Mouse (Mus musculus): ENCODE measurements around the gene Abhd6. TPM values are rescaled to one million over a fixed set of nuclear protein-coding genes. Genes with fewer than 3 reads are reported as not detected.

The Abhd6 gene
- polyA plus RNA-seq, 1 experiment from 2014 or later: 26.9 TPM

- H3K27me3 ChIP-seq: no peaks in the 10 kb centered on the region
- no peak for ATAC-seq
- DNase-seq (ENCODE audit: low read depth, low spot score): no peak
- no peak for TF ChIP-seq CTCF (IDR thresholded peaks at IDR 0.05)
- ChIA-PET POLR2A (interaction anchor here (0.9 kb wide), 1 partner anchor 18 kb away, joined by 5 read pairs; no protein-coding TSS in a partner anchor), CTCF (interaction anchor here (1.3 kb wide), 1 partner anchor 16 kb away, joined by 5 read pairs; no protein-coding TSS in a partner anchor)
- in situ Hi-C loops (cut with MboI; ENCODE audit: low pct_unique_long_range_greater_than_20kb): no loop called here
These were observed 25.4 kb downstream of the Abhd6 start for GRCm38 (mm10) chr14:8028086-8028485.

DNA sequence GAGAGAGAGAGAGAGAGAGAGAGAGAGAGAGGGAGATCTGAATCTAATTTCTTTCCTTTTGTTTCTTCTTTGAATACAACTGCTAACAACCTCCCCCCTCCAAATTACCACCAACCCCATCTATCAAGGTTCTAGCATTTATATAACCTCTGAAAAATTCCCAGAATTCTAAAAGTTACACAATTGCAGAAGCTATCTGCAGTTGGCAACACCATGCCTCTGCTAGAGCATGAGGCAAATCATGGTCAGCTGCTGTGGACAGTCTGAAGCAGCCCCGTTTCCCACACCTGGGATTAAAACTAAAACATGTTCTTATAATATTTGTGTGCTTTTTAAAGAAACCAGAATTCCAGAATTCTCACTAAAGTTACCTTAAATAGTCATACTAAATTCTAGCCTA, 27.1 kb downstream of the Abhd6 start:
- POLR2A ChIA-PET: no interaction called here
- no peak for DNase-seq (ENCODE audit: low read depth, low spot score)
- no peak for ATAC-seq
- no peak for TF ChIP-seq CTCF (IDR thresholded peaks at IDR 0.05)
- in situ Hi-C loops (cut with MboI; ENCODE audit: low pct_unique_long_range_greater_than_20kb): no loop called here
- H3K27me3 ChIP-seq: no peaks in the 10 kb centered on the region
- CTCF ChIA-PET: interaction anchor here (1.1 to 1.4 kb wide), 2 partner anchors 22 to 33 kb away, joined by 3 to 4 read pairs; no protein-coding TSS in a partner anchor

DNA sequence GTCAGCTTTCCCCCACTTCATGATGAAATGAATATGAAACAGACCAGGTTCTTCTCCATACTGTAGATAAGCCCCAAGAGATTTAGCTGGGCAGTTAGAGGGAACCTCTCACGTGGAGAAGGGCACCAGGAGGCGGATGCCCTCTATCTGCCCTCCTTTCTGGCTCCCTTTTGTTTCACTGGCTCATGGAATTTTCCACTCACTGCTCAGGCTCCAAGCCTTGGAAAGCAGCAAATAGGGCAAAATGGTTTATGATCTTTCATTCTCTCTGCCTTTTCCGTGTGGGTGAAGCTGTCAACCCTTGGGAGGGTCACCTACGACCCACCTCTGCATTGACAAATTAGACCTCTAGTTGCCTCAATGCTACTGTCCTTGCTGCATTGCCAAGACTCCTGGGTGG, 27.8 kb downstream of the Abhd6 start:
- no peak for TF ChIP-seq CTCF (IDR thresholded peaks at IDR 0.05)
- DNase-seq (ENCODE audit: low read depth, low spot score) (no peak), ATAC-seq (no peak)
- in situ Hi-C loops (cut with MboI; ENCODE audit: low pct_unique_long_range_greater_than_20kb): no loop called here
- ChIA-PET POLR2A (no interaction called here), CTCF (interaction anchor here (1.4 kb wide), 1 partner anchor 33 kb away, joined by 4 read pairs; no protein-coding TSS in a partner anchor)
- H3K27me3 ChIP-seq: no peaks in the 10 kb centered on the region

DNA sequence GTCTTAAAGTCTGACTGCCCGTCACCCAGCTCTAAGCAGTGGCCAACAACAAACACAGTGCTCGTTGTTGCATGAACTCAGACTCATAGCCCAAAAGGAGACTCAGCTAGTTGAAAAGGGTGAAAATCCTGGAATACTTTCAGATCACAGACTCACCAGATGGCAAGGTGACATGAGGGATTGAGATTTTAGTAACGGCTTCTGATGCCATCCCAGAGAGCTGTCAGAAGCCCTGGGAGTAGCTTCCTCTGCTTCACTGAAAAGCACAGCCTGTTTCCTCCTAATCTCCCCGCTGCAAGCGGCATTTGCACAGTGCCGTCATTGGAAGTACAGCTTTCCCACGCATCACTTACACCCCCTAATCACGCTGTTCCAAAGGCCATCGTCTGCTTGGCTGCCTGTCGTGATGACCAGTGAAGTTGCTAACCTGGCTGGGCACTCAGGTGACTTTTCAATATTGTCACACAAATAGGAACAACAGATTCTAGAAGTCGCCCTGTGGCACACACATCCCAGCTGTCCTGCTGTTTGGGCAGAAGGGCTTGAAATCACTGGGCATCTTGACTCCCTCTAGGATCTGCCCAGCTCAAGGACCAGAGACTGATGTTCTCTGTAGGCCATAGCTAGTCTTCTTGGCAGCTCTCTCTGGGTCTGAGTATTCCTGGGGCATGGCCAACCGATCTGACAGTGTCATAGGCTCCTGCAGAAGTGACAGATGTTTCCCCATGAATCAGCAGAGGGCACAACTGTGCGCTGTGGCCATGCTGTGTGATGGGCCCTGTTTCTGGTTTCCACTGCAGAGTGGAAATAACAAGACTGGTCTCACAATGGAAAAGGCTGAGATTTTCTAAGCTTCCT, 29.6 kb downstream of the Abhd6 start:
- CTCF ChIA-PET: interaction anchor here (1.7 kb wide), 1 partner anchor 35 kb away, joined by 4 read pairs; no protein-coding TSS in a partner anchor
- POLR2A ChIA-PET: no interaction called here
- in situ Hi-C loops (cut with MboI; ENCODE audit: low pct_unique_long_range_greater_than_20kb): no loop called here
- DNase-seq (ENCODE audit: low read depth, low spot score) (no peak), ATAC-seq (no peak)
- TF ChIP-seq CTCF (IDR thresholded peaks at IDR 0.05): no peak
- H3K27me3 ChIP-seq: no peaks in the 10 kb centered on the region

DNA sequence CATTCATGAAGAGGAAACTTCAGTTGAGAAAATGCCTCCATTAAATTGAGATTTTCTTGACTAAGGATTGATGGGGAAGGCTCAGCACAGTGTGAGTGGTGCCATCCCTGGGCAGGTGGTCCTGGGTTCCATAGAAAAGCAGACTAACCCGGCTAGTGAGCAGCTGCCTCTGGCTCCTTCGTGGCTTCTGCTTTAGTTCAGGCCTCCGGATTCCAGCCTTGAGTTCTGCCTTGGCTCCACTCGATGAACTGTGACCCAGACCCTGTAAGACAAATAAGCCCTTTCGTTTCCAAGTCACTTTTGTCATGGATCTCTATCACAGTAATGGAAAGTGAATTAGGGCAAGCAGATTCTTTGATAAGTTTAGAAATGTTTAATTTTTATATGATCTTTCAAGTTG, 31.9 kb downstream of the Abhd6 start:
- ATAC-seq (no peak), DNase-seq (ENCODE audit: low read depth, low spot score) (no peak)
- TF ChIP-seq CTCF (IDR thresholded peaks at IDR 0.05): no peak
- in situ Hi-C loops (cut with MboI; ENCODE audit: low pct_unique_long_range_greater_than_20kb): no loop called here
- H3K27me3 ChIP-seq: no peaks in the 10 kb centered on the region
- POLR2A ChIA-PET: no interaction called here
- CTCF ChIA-PET: no interaction called here

DNA sequence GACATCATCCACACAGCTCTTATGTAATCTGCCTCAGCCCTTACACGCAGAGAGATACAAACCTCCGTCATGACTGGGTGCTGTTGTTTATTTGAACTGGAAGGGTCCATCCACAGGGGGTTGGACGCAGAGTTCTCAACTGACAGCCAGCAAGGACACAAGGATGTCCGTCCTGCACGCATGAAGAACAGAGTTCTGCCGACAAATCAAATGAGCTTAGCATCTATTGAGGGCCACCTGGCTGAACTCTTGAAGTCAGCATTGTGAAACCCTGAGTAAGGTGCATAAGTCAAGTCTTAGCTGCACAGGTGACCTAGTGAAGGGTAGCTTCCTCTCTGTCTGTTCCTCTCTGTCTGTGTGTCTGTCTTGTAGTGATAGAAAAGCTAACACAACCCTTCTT, 33.2 kb downstream of the Abhd6 start:
- ChIA-PET POLR2A (no interaction called here), CTCF (interaction anchor here (0.8 kb wide), 1 partner anchor 20 kb away, joined by 3 read pairs; no protein-coding TSS in a partner anchor)
- DNase-seq (ENCODE audit: low read depth, low spot score): no peak
- no peak for TF ChIP-seq CTCF (IDR thresholded peaks at IDR 0.05)
- H3K27me3 ChIP-seq: no peaks in the 10 kb centered on the region
- ATAC-seq: no peak
- in situ Hi-C loops (cut with MboI; ENCODE audit: low pct_unique_long_range_greater_than_20kb): no loop called here

DNA sequence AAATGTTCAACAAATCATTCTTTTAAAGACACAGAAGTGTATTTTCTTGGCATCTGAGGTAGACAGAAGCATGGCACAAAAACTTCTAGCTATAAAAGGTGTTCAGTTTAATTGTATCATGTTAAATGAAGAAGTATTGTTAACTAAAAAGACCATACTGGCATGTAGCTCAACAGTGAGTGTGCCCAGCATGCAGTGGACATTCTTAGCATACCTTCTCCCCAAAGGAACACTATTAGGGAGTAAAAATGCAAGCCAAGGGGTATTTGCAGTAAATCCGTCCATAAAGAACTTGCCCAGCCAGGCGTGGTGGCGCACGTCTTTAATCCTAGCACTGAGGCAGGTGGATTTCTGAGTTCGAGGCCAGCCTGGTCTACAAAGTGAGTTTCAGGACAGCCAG, 33.7 kb downstream of the Abhd6 start:
- no peaks in the 10 kb centered on the region for H3K27me3 ChIP-seq
- ATAC-seq (no peak), DNase-seq (ENCODE audit: low read depth, low spot score) (no peak)
- POLR2A ChIA-PET: no interaction called here
- in situ Hi-C loops (cut with MboI; ENCODE audit: low pct_unique_long_range_greater_than_20kb): no loop called here
- CTCF ChIA-PET: no interaction called here
- no peak for TF ChIP-seq CTCF (IDR thresholded peaks at IDR 0.05)

GRCm38 (mm10) chr14:8038150-8038549, 35.4 kb downstream of the Abhd6 start:
- no peak for TF ChIP-seq CTCF (IDR thresholded peaks at IDR 0.05)
- ATAC-seq (no peak), DNase-seq (ENCODE audit: low read depth, low spot score) (no peak)
- ChIA-PET POLR2A (no interaction called here), CTCF (interaction anchor here (1.2 kb wide), 1 partner anchor 222 kb away, joined by 3 read pairs; no protein-coding TSS in a partner anchor)
- no peaks in the 10 kb centered on the region for H3K27me3 ChIP-seq
- in situ Hi-C loops (cut with MboI; ENCODE audit: low pct_unique_long_range_greater_than_20kb): no loop called here

- ChIA-PET POLR2A (no interaction called here), CTCF (interaction anchor here (1.2 to 1.6 kb wide), 3 partner anchors 42 to 223 kb away, joined by 3 to 6 read pairs (median 3); no protein-coding TSS in a partner anchor)
- in situ Hi-C loops (cut with MboI; ENCODE audit: low pct_unique_long_range_greater_than_20kb): no loop called here
- peak; percentile 99 for ATAC-seq
- DNase-seq (ENCODE audit: low read depth, low spot score): peak; percentile 61
- no peaks in the 10 kb centered on the region for H3K27me3 ChIP-seq
- no peak for TF ChIP-seq CTCF (IDR thresholded peaks at IDR 0.05)
These were observed 36.2 kb downstream of the Abhd6 start for GRCm38 (mm10) chr14:8038791-8039448.

DNA sequence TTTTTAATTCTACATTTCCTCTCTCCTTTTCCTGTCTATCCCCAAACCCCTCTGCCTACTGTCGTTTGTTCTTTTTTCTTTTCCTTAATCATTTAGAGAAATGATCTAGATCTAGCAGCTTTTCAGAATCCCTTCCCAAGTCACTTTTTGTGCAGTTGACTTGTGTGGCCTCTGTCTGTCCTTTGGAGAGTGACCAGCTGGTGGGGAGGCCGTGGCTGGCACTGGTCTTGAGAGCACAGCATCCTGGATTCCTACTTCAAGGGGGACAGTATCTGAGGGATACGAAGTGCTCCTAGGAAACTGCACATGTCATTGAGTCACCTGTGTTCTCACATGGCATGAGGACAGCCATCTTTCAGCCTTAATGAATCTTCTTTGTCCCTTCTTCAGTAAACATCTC, 37.5 kb downstream of the Abhd6 start:
- CTCF ChIA-PET: interaction anchor here (0.7 to 1.6 kb wide), 4 partner anchors 13 to 76 kb away, joined by 3 to 6 read pairs (median 3); no protein-coding TSS in a partner anchor
- H3K27me3 ChIP-seq: no peaks in the 10 kb centered on the region
- in situ Hi-C loops (cut with MboI; ENCODE audit: low pct_unique_long_range_greater_than_20kb): loop anchor here (5.0 kb wide), 1 partner anchor 38 kb away; the partner anchor contains the start of gene Abhd6
- POLR2A ChIA-PET: no interaction called here
- no peak for DNase-seq (ENCODE audit: low read depth, low spot score)
- TF ChIP-seq CTCF (IDR thresholded peaks at IDR 0.05): no peak
- ATAC-seq: no peak
